Mouse (Mus musculus) erythroblast, embryonic 14.5 days (primary cell): Measurements from ENCODE around the gene Tbc1d12. TPM values are rescaled to one million over a fixed set of nuclear protein-coding genes. Genes with fewer than 3 reads are reported as not detected.

Source experiments
- H3K27me3 ChIP-seq: 2 replicates; pipeline ENCODE4 v1.6.1; 2012; ENCODE audit warnings: inconsistent platforms; ENCODE audit not compliant: control insufficient read depth
- H3K36me3 ChIP-seq: 2 replicates; pipeline ENCODE4 v1.6.1; 2012; ENCODE audit warnings: mild to moderate bottlenecking, inconsistent platforms; ENCODE audit not compliant: control insufficient read depth
- H3K4me1 ChIP-seq: 2 replicates; pipeline ENCODE4 v1.6.1; 2012; ENCODE audit warnings: inconsistent platforms; ENCODE audit not compliant: control insufficient read depth
- H3K4me3 ChIP-seq: replicated peaks from 2 replicates; pipeline ENCODE3; 2012; ENCODE audit warnings: moderate library complexity, mild to moderate bottlenecking, inconsistent platforms
- H3K9me3 ChIP-seq: 2 replicates; pipeline ENCODE4 v1.6.1; 2012; ENCODE audit warnings: low read length, inconsistent platforms, mixed read lengths; ENCODE audit not compliant: control insufficient read depth
- GATA1 ChIP-seq: IDR thresholded peaks from 2 replicates; pipeline ENCODE4 v1.6.1; 2012; ENCODE audit warnings: low read length, inconsistent platforms, mixed read lengths
- TAL1 ChIP-seq: IDR thresholded peaks from 3 replicates; pipeline ENCODE4 v1.6.1; 2012; ENCODE audit warnings: low read length, inconsistent platforms, mixed read lengths
- polyA plus RNA-seq: library from polyadenylated mRNA; stranded (reverse); fragments of >175 nt; gene quantifications from 2 replicates; pipeline ENCODE4 v1.2.3, GENCODE M21; 2012

The Tbc1d12 gene
- polyA plus RNA-seq, 1 experiment = 0.25 TPM

DNA sequence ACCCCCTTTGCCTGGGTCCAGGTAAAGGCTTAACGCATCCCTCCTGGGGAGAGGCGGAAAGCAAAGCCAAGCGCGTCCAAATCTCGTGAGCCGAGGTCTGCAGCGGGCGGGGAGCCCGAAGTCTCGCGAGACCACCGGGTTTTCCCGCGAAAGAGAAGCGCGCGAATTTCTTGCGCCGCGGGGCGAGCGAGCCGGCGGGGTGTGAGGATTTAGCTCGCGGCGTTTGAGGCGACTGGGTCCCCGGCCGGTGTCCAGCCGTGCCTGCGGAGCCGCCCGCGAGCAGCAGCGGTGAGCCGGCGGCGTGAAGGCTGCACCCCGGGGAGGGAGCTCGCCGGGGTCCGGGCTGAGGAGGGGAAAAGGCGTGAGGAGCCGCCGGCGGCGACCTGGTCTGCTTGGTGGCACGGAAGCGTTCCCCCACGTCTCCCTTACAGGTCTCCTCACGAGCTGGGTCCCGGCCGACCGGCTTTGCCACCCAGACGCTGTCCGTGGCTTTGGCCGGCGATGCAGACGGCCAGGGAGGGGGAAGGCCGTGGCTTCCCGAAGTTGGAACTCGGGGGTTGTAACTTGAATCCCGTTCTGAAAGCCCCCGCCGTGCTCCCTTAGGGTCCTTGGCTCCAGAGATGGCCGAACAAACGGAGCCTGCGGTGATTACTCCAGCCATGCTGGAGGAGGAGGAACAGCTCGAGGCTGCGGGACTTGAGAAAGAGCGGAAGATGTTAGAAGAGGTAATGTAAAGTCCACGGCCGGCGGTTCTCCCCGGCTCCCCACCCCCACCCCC is 94.6 kb downstream of the Tbc1d12 start, which contains the start of gene Hells:
TSS of gene Hells (plus strand) at position 128 of the 778 bp plus-strand sequence.
- no peaks in the 10 kb centered on the region for H3K9me3 ChIP-seq
- H3K27me3 ChIP-seq = no peaks in the 10 kb centered on the region
- H3K4me3 ChIP-seq = peak within 1 kb of the TSS; percentile 84
- TF ChIP-seq TAL1 = no peak
- no peak for TF ChIP-seq GATA1
- H3K36me3 ChIP-seq = peaks cover 41% of the 10 kb centered on the region
- H3K4me1 ChIP-seq = peaks cover 37% of the 10 kb centered on the region

GRCm38 (mm10) chr19:38931566-38931890 is 95.1 kb downstream of the Tbc1d12 start:
- H3K27me3 ChIP-seq = no peaks in the 10 kb centered on the region
- peaks cover 47% of the 10 kb centered on the region for H3K36me3 ChIP-seq
- TF ChIP-seq TAL1 (no peak), GATA1 (no peak)
- H3K4me3 ChIP-seq = peak overlapping the region; percentile 84
- peaks cover 37% of the 10 kb centered on the region for H3K4me1 ChIP-seq
- no peaks in the 10 kb centered on the region for H3K9me3 ChIP-seq

GRCm38 (mm10) chr19:38944590-38945307 is 108.4 kb downstream of the Tbc1d12 start:
- no peaks in the 10 kb centered on the region for H3K4me1 ChIP-seq
- H3K36me3 ChIP-seq = peaks cover 93% of the 10 kb centered on the region
- no peaks in the 10 kb centered on the region for H3K9me3 ChIP-seq
- H3K27me3 ChIP-seq = no peaks in the 10 kb centered on the region
- TF ChIP-seq TAL1 (no peak), GATA1 (no peak)
- no peak overlapping the region for H3K4me3 ChIP-seq

Other genes with a start within 250 kb of the Tbc1d12 start
- 0.01 and 0.03 TPM in 2 replicates for gene Noc3l, start 17.3 kb upstream of the Tbc1d12 start, polyA plus RNA-seq
- 0.28 and 0.35 TPM in 2 replicates for gene Hells, start 94.3 kb downstream of the Tbc1d12 start, polyA plus RNA-seq
- gene Cyp2c55, start 170.4 kb downstream of the Tbc1d12 start, polyA plus RNA-seq = 0.02 TPM in 1 of 2 replicates, not detected in the other
- not detected in 2 replicates for gene Cyp2c65, start 224.4 kb downstream of the Tbc1d12 start, polyA plus RNA-seq